Mouse (Mus musculus): ENCODE results near the gene Gm7879. TPM values are rescaled to one million over a fixed set of nuclear protein-coding genes. Genes with fewer than 3 reads are reported as not detected.

Gene Gm7879
- total RNA-seq, 2 experiments from 2014 or later, result 18.9 to 19.6 TPM

GRCm38 (mm10) chr5:43948111-43948743 lies 35.3 kb downstream of the Gm7879 start:
- DNase-seq (ENCODE audit: low spot score in 2 of 2), result peak; percentile 4 to 17

- DNase-seq (ENCODE audit: low spot score in 2 of 2), result peak in 1 of 2 experiments; percentile 7
Observed at GRCm38 (mm10) chr5:43948748-43949275, 35.9 kb downstream of the Gm7879 start.

GRCm38 (mm10) chr5:43953241-43953640 lies 40.3 kb downstream of the Gm7879 start:
- DNase-seq (ENCODE audit: low spot score in 2 of 2), result no peak

DNA sequence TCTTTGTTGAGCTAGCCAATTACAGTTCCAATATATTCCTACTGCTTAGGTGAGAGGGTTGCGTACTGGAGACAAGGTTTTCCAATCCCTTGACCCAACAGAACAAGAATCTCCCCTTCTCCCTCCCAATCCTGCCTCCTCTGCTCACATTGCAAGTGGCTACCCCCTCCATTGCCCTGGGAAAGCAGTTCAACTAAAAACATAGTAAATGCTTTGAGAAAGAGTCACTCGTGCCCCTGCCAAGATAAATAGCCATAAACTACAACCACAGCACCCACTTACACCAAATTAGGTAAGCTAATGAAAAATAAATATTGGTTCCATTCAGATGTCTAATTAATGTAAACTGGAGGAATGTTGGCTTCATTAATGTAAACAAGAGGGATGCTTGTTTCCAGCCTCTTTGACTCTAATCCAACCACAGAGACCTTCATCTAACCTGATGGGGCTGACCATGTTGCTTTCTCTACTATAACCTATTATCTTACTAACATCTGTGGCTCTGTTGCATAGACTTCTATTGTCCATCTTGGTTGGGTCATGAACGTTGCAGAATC lies 47.0 kb downstream of the Gm7879 start:
- no peak for DNase-seq (ENCODE audit: low spot score in 2 of 2)

GRCm38 (mm10) chr5:43961056-43961455 lies 48.1 kb downstream of the Gm7879 start:
- no peak for DNase-seq (ENCODE audit: low spot score in 2 of 2)

Other genes starting within 250 kb of the Gm7879 start
- 1 to 10 TPM in 1 of 2 experiments, under 1 TPM in 1; 0.67 to 1.6 TPM for gene Bst1, start 94.3 kb upstream of the Gm7879 start, total RNA-seq (2021)
- 10 to 100 TPM; 65.3 to 74.3 TPM for gene Fbxl5, start 91.5 kb upstream of the Gm7879 start, total RNA-seq (2021)
- gene Cd38, start 44.6 kb upstream of the Gm7879 start, total RNA-seq (2021), result 10 to 100 TPM; 16.3 to 19.6 TPM
- gene Fgfbp1, start 68.6 kb downstream of the Gm7879 start, total RNA-seq (2021), result under 1 TPM in 1 of 2 experiments, not detected in 1; 0.56 TPM
- gene Prom1, start 188.9 kb downstream of the Gm7879 start, total RNA-seq (2021), result 10 to 100 TPM; 10.2 to 18.4 TPM

Data from adrenal gland, postnatal 4 days (tissue).